Mouse (Mus musculus) lung, embryonic 16.5 days (tissue): ENCODE results near the gene Whamm. TPM values are rescaled to one million over a fixed set of nuclear protein-coding genes. Genes with fewer than 3 reads are reported as not detected.
A peak's percentile ranks its signal among the peaks of the same experiment; 100 is the strongest.

ENCODE experiments used
- ATAC-seq: fragments of 200-750 bp; cut with Nextera tagmentation; 2 replicates; pipeline ENCODE4 v1.8.0; 2017; ENCODE audit warnings: low read depth, mild to moderate bottlenecking, moderate library complexity
- H3K27ac ChIP-seq: fragments of 300-500 bp; sonication (generic); 2 replicates; pipeline ENCODE4 v1.5.1; 2014; ENCODE audit warnings: mild to moderate bottlenecking, control low read depth, low read length
- H3K27me3 ChIP-seq: fragments of 300-500 bp; sonication (generic); 2 replicates; pipeline ENCODE4 v1.6.1; 2014; ENCODE audit warnings: low read depth, low read length, mixed read lengths; ENCODE audit not compliant: control insufficient read depth, insufficient read depth
- H3K36me3 ChIP-seq: fragments of 300-500 bp; sonication (generic); 2 replicates; pipeline ENCODE4 v1.6.1; 2014; ENCODE audit warnings: low read length; ENCODE audit not compliant: control insufficient read depth, insufficient read depth
- H3K4me1 ChIP-seq: fragments of 300-500 bp; sonication (generic); replicated peaks from 2 replicates; pipeline ENCODE4 v1.6.1; 2014; ENCODE audit warnings: low read length, mixed read lengths; ENCODE audit not compliant: control insufficient read depth, insufficient read depth
- H3K4me2 ChIP-seq: fragments of 300-500 bp; sonication (generic); 2 replicates; pipeline ENCODE4 v1.6.1; 2014; ENCODE audit warnings: low read depth, low read length, control low read depth
- H3K4me3 ChIP-seq: fragments of 300-500 bp; sonication (generic); 2 replicates; pipeline ENCODE4 v1.5.1; 2014; ENCODE audit warnings: mild to moderate bottlenecking, low read length, control low read depth
- H3K9ac ChIP-seq: fragments of 300-500 bp; sonication (generic); 2 replicates; pipeline ENCODE4 v1.6.1; 2014; ENCODE audit warnings: low read length, control low read depth
- H3K9me3 ChIP-seq: fragments of 300-500 bp; sonication (generic); 2 replicates; pipeline ENCODE4 v1.6.1; 2016; ENCODE audit warnings: low read length; ENCODE audit not compliant: control insufficient read depth
- WGBS: fragments of 180-500 bp; shearing (Covaris S2); extraction: QIAGEN DNeasy Blood & Tissue Kit; methylation state at CpG from one replicate; pipeline ENCODE4 v1.1.7; 2014; 5-methylcytosine and 5-hydroxymethylcytosine counted together
- polyA plus RNA-seq: library from polyadenylated mRNA; unstranded; fragments of >200 nt; fragmentation: Nextera tagmentation; extraction: Ambion mirVana; gene quantifications from 2 replicates; pipeline ENCODE4 v1.2.1, GENCODE M21; 2015

The Whamm gene
- polyA plus RNA-seq, 1 experiment from 2014 or later, result 2.7 TPM

DNA sequence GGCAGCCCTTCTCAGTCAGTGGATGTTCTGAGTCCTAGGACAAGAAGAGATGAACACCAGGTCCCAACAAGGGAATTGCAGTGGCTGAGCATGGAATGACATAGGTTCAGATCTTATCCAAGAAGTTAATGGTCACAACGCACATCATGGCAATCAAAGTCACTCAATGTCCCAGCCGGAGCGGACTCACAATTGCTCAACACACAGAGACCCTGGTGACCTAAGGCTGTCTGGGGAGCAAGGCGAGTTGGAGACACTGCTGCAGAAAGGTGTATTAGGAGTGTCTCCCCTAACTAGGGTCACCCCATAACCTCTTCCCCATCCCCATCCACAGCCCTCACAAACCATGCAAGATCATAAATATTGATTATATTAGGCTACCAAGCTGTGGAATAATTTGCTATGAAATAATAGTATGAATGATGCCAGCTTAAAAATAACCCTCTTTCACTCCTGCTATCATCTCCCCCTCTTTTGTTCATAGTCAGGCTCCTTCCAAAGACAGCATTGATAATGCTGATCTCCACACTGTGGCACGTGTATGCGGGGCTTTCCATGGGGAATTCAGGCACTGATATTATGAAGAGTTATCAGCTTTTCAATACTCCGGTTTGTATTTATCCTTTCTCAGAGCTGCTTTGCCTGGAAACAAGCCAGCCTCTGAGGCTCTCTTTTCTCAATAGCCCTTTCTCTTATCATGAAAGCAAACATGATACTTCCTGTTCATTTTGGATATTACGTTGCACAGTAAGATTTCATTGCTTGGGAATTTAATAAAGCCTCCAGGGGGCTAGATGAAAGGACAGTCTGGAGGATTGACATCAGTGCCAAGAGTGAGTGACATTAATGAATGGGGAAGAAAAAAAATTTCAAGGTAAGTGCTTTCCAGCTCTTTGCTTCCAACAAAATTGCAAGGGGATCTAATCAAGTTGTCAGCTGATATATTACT is 10.7 kb upstream of the Whamm start:
- no peaks in the 10 kb centered on the region for H3K27me3 ChIP-seq
- H3K36me3 ChIP-seq, result no peaks in the 10 kb centered on the region
- no peaks in the 10 kb centered on the region for H3K9me3 ChIP-seq
- H3K4me2 ChIP-seq, result 0 out of 2 replicates have a peak overlapping the region, but pooled peaks have one; percentile 19
- no peak overlapping the region for H3K4me3 ChIP-seq
- no peak overlapping the region for H3K9ac ChIP-seq
- no peak for ATAC-seq
- WGBS, result 41% methylated on average over 8 of the region's 8 CpGs
- peaks cover 19% of the 10 kb centered on the region for H3K4me1 ChIP-seq
- H3K27ac ChIP-seq, result peak overlapping the region; percentile 30; the same call in 1 of the 2 replicates

- H3K27me3 ChIP-seq, result no peaks in the 10 kb centered on the region
- H3K27ac ChIP-seq, result peak overlapping the region; percentile 33; the same call in 1 of the 2 replicates
- H3K4me3 ChIP-seq, result no peak overlapping the region
- H3K36me3 ChIP-seq, result no peaks in the 10 kb centered on the region
- no peaks in the 10 kb centered on the region for H3K9me3 ChIP-seq
- peaks cover 19% of the 10 kb centered on the region for H3K4me1 ChIP-seq
- WGBS, result 62% methylated on average over 5 of the region's 5 CpGs
- H3K4me2 ChIP-seq, result no peak overlapping the region
- H3K9ac ChIP-seq, result no peak overlapping the region
- no peak for ATAC-seq
Measured at GRCm38 (mm10) chr7:81561211-81561610, 9.9 kb upstream of the Whamm start.

DNA sequence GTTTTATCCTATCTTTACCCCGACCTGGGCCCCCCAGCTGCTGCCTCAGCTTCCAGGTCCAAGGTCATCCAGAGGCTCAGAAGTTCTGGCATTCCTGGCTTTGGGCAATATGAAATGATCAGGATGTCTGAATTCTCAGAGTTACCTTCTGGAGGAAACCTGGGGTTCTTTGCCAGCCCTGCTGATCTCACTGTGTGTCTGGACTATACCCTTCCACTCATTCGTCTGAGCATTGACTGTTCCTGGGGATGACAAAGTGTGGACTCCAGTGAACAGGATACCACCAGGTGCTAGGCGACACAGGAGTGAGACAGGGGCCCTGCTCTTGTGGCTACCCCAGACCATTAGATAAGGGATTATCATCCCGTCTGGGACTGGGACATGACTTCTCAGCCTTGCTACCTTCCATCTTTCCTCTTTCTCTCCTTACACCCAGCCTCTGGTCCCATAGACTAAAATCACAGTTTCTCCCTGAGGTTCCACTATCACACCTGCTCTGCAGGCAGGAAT is 7.5 kb upstream of the Whamm start:
- ATAC-seq, result no peak
- WGBS, result 65% methylated on average over 4 of the region's 4 CpGs
- Histone ChIP-seq H3K27me3 (no peaks in the 10 kb centered on the region), H3K27ac (no peak overlapping the region), H3K9ac (no peak overlapping the region), H3K36me3 (no peaks in the 10 kb centered on the region), H3K4me2 (no peak overlapping the region), H3K4me3 (no peak overlapping the region), H3K9me3 (no peaks in the 10 kb centered on the region), H3K4me1 (peaks cover 14% of the 10 kb centered on the region)

DNA sequence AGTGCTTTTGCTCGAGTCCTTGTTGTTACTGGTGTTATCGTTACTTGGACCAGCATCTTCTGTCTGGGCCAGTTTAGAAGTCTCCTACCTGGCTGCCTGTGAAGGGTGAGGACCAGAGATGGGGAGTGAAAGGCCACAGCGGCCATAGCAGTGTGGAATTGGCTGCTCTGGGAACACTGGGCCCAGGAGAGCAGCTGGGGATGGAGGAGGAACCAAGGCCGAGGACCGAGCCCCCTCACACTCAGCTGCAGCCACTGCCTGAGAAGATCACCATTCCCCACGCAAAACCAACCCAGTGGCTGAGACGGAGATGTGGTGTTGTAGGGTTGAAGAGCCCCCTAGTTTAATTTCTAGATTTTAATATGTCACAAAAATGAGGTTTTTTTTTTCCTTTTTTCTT is 6.3 kb upstream of the Whamm start:
- no peak for ATAC-seq
- H3K4me2 ChIP-seq, result no peak overlapping the region
- H3K36me3 ChIP-seq, result no peaks in the 10 kb centered on the region
- 68% methylated on average over 7 of the region's 7 CpGs for WGBS
- no peak overlapping the region for H3K4me3 ChIP-seq
- H3K9me3 ChIP-seq, result no peaks in the 10 kb centered on the region
- no peak overlapping the region for H3K9ac ChIP-seq
- no peak overlapping the region for H3K27ac ChIP-seq
- H3K27me3 ChIP-seq, result no peaks in the 10 kb centered on the region
- peaks cover 13% of the 10 kb centered on the region for H3K4me1 ChIP-seq

- no peaks in the 10 kb centered on the region for H3K36me3 ChIP-seq
- H3K27me3 ChIP-seq, result no peaks in the 10 kb centered on the region
- no peak overlapping the region for H3K27ac ChIP-seq
- no peak overlapping the region for H3K4me3 ChIP-seq
- peaks cover 6% of the 10 kb centered on the region for H3K4me1 ChIP-seq
- no peak for ATAC-seq
- H3K9ac ChIP-seq, result no peak overlapping the region
- H3K9me3 ChIP-seq, result no peaks in the 10 kb centered on the region
- WGBS, result 47% methylated on average over 7 of the region's 7 CpGs
- H3K4me2 ChIP-seq, result no peak overlapping the region
Measured at GRCm38 (mm10) chr7:81565381-81566055, 5.5 kb upstream of the Whamm start.

DNA sequence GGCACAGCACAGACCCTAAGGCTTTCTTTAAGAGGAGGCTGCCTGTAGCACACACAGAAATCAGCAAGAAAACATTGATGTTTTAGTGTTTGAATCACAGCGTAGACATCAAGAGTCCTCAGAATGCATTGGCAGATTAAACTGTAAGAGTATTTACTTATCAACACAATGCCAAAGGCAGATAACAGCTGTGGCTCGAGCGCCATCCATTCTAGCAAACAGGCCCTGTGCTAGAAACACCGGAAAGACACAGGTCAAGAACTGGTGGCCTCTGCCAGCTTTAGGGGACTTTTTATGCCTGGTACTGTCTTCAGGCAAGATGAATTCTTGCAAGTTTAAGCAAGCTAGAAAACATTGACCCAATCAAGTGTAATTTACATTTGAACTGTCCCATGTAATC is 4.7 kb upstream of the Whamm start:
- Histone ChIP-seq H3K9ac (no peak overlapping the region), H3K27ac (no peak overlapping the region), H3K36me3 (no peaks in the 10 kb centered on the region), H3K4me1 (no peaks in the 10 kb centered on the region), H3K4me2 (no peak overlapping the region), H3K27me3 (no peaks in the 10 kb centered on the region), H3K4me3 (no peak overlapping the region), H3K9me3 (no peaks in the 10 kb centered on the region)
- WGBS, result 64% methylated on average over 4 of the region's 4 CpGs
- ATAC-seq, result no peak

GRCm38 (mm10) chr7:81566892-81567291 is 4.2 kb upstream of the Whamm start, which contains the start of gene Fsd2:
Gene Fsd2, minus strand, starts transcription at chr7:81566944.
- H3K9ac ChIP-seq, result no peak within 1 kb of the TSS

GRCm38 (mm10) chr7:81567396-81567795 is 3.7 kb upstream of the Whamm start:
- Histone ChIP-seq H3K36me3 (no peaks in the 10 kb centered on the region), H3K9ac (no peak overlapping the region), H3K4me2 (no peak overlapping the region), H3K4me3 (no peak overlapping the region), H3K27ac (no peak overlapping the region), H3K27me3 (no peaks in the 10 kb centered on the region), H3K4me1 (peaks cover 1% of the 10 kb centered on the region; the same call in 1 of the 2 replicates), H3K9me3 (no peaks in the 10 kb centered on the region)
- no peak for ATAC-seq
- 86% methylated on average over 5 of the region's 5 CpGs for WGBS

More at GRCm38 (mm10) chr7:81566892-81567291, 4.2 kb upstream of the Whamm start, which contains the start of gene Fsd2:
- no peaks in the 10 kb centered on the region; the same call in 1 of the 2 replicates for H3K4me1 ChIP-seq
- H3K27ac ChIP-seq, result no peak within 1 kb of the TSS
- no peak for ATAC-seq
- H3K36me3 ChIP-seq, result no peaks in the 10 kb centered on the region
- H3K4me3 ChIP-seq, result no peak within 1 kb of the TSS
- 57% methylated on average over 9 of the region's 9 CpGs for WGBS
- no peaks in the 10 kb centered on the region for H3K27me3 ChIP-seq
- no peak within 1 kb of the TSS for H3K4me2 ChIP-seq
- H3K9me3 ChIP-seq, result no peaks in the 10 kb centered on the region

DNA sequence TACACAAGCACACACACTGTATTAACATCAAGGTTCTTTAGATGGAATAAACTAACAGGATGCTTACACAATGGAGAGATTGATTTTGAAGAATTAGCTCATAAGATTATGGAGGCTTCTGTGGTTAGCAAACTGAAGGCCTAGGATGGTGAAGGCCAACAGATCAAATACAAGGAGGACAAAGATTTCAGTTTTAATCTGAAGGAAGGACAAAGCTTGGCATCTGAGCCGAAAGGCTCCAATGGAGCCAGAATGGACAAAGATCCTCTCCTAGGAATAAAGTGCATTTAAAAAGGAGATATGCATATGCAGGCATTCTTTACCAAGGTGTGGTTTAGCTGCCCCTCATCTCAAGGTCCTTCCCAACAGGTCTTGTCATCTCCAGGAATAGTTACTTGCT is 1.2 kb upstream of the Whamm start:
- H3K36me3 ChIP-seq, result peaks cover under 1% of the 10 kb centered on the region
- H3K27ac ChIP-seq, result no peak overlapping the region
- peaks cover 8% of the 10 kb centered on the region for H3K4me1 ChIP-seq
- no peak overlapping the region for H3K9ac ChIP-seq
- no peak overlapping the region for H3K4me2 ChIP-seq
- WGBS, result 87% methylated on average over 1 of the region's 1 CpGs
- no peak overlapping the region for H3K4me3 ChIP-seq
- no peaks in the 10 kb centered on the region for H3K27me3 ChIP-seq
- no peaks in the 10 kb centered on the region for H3K9me3 ChIP-seq
- no peak for ATAC-seq
